Mouse (Mus musculus) lung, postnatal 0 days (tissue): ENCODE measurements at regions not wholly inside any gene's neighbourhood (a gene's known extent, or its start where the extent isn't known, plus 50 kb on each side); places are given as distances from the start of the nearest gene placed in this dataset.

ENCODE experiments used
- CTCF ChIP-seq: IDR thresholded peaks from 2 replicates; pipeline ENCODE4 v1.5.1; 2016; ENCODE audit warnings: antibody characterized with exemption, mild to moderate bottlenecking
- EP300 ChIP-seq: IDR thresholded peaks from 2 replicates; pipeline ENCODE4 v1.6.1; 2016; ENCODE audit warnings: antibody characterized with exemption, mild to moderate bottlenecking, control low read depth

- TF ChIP-seq EP300 (no peak), CTCF (no peak)
Observed at GRCm38 (mm10) chr10:91234709-91235108, 53.6 kb upstream of the Tmpo start.
